Mouse (Mus musculus) heart, adult 2 months (tissue): Measurements from ENCODE around the gene Fxn. TPM values are rescaled to one million over a fixed set of nuclear protein-coding genes. Genes with fewer than 3 reads are reported as not detected.

Experiments
- DNase-seq, 2 experiments: peaks; one replicate each; pipeline ENCODE4 v3.0.0; 2021
- H3K27ac ChIP-seq: fragments of 200-600 bp; 2 replicates; pipeline ENCODE4 v1.8.1; 2022
- H3K27me3 ChIP-seq: fragments of 200-500 bp; 2 replicates; pipeline ENCODE4 v1.6.1; 2012; ENCODE audit warnings: mild to moderate bottlenecking, low read length, inconsistent platforms, mixed read lengths; ENCODE audit not compliant: control insufficient read depth, insufficient read depth
- H3K36me3 ChIP-seq: fragments of 200-500 bp; 2 replicates; pipeline ENCODE4 v1.6.1; 2012; ENCODE audit warnings: low read length, inconsistent platforms; ENCODE audit not compliant: control insufficient read depth, insufficient read depth
- H3K4me1 ChIP-seq: fragments of 200-500 bp; 2 replicates; pipeline ENCODE4 v1.6.1; 2011; ENCODE audit warnings: low read length; ENCODE audit not compliant: control insufficient read depth, insufficient read depth
- H3K4me3 ChIP-seq: fragments of 200-600 bp; 2 replicates; pipeline ENCODE4 v1.8.1; 2022
- H3K79me2 ChIP-seq: fragments of 200-500 bp; replicated peaks from 2 replicates; pipeline ENCODE4 v1.6.1; 2012; ENCODE audit warnings: mild to moderate bottlenecking, inconsistent platforms, low read length, moderate library complexity, mixed read lengths; ENCODE audit not compliant: control insufficient read depth, insufficient read depth
- H3K9ac ChIP-seq: fragments of 200-500 bp; 2 replicates; pipeline ENCODE4 v1.6.1; 2012; ENCODE audit warnings: low read depth, mild to moderate bottlenecking, control low read depth, inconsistent platforms, low read length, mixed read lengths
- CTCF ChIP-seq: fragments of 200-600 bp; IDR thresholded peaks from 2 replicates; pipeline ENCODE4 v1.8.1; 2022; ENCODE audit warnings: antibody characterized with exemption, mild to moderate bottlenecking, moderate library complexity
- EP300 ChIP-seq: fragments of 200-500 bp; IDR thresholded peaks from 2 replicates; pipeline ENCODE4 v1.6.1; 2011; ENCODE audit warnings: low read depth, low read length, control low read depth; ENCODE audit not compliant: insufficient read depth
- POLR2A ChIP-seq: fragments of 200-500 bp; IDR thresholded peaks from 2 replicates; pipeline ENCODE4 v1.6.1; 2011; ENCODE audit warnings: mild to moderate bottlenecking, low read depth, low read length, control low read depth; ENCODE audit not compliant: insufficient read depth
- WGBS: fragments of 180-500 bp; shearing (Covaris S2); methylation state at CpG from one replicate; pipeline ENCODE4 v1.1.7; 2018; 5-methylcytosine and 5-hydroxymethylcytosine counted together
- intact Hi-C: fragments of 180-260 bp; cut with DNase I; formaldehyde crosslinking; loops from one replicate; pipeline ENCODE4 v1.15.1; 2025
- polyA plus RNA-seq: library from polyadenylated mRNA; depleted of rRNA; stranded (reverse); fragments of >200 nt; gene quantifications from 2 replicates; pipeline ENCODE4 v1.2.3, GENCODE M21; 2012
- total RNA-seq, 2 experiments: library from RNA; stranded (reverse); gene quantifications; 2 replicates each; pipeline ENCODE4 v1.2.3; 2021

Fxn gene
- total and polyA plus RNA-seq, 3 experiments: 26.6 to 33.0 (median 28.3) TPM

- no peak for TF ChIP-seq EP300
- no peak for TF ChIP-seq POLR2A
- no peak for TF ChIP-seq CTCF
- H3K79me2 ChIP-seq: no peaks in the 10 kb centered on the region
- 0 out of 2 replicates have a peak, but pooled peaks cover 2% of the 10 kb centered on the region for H3K36me3 ChIP-seq
- H3K27ac ChIP-seq: no peak overlapping the region
- H3K4me1 ChIP-seq: peaks cover 10% of the 10 kb centered on the region
- intact Hi-C loops: no loop called here
- 94% methylated on average over 14 of the region's 14 CpGs for WGBS
- no peak overlapping the region for H3K4me3 ChIP-seq
- no peak for DNase-seq
- H3K27me3 ChIP-seq: no peaks in the 10 kb centered on the region
- H3K9ac ChIP-seq: no peak overlapping the region
These were observed 17.7 kb downstream of the Fxn start for GRCm38 (mm10) chr19:24262736-24263135.

- 45% methylated on average over 12 of the region's 12 CpGs for WGBS
- 0 out of 2 replicates have a peak, but pooled peaks cover 2% of the 10 kb centered on the region for H3K36me3 ChIP-seq
- H3K79me2 ChIP-seq: no peaks in the 10 kb centered on the region
- H3K9ac ChIP-seq: no peak overlapping the region
- H3K27me3 ChIP-seq: no peaks in the 10 kb centered on the region
- peaks cover 10% of the 10 kb centered on the region for H3K4me1 ChIP-seq
- peak overlapping the region; percentile 48 for H3K27ac ChIP-seq
- DNase-seq: no peak
- no peak overlapping the region for H3K4me3 ChIP-seq
- no peak for TF ChIP-seq POLR2A
- no peak for TF ChIP-seq EP300
- TF ChIP-seq CTCF: no peak
- intact Hi-C loops: no loop called here
These were observed 20.7 kb downstream of the Fxn start for GRCm38 (mm10) chr19:24259390-24260351.

GRCm38 (mm10) chr19:24258368-24258767, 22.0 kb downstream of the Fxn start:
- no peak for DNase-seq
- intact Hi-C loops: no loop called here

GRCm38 (mm10) chr19:24257962-24258361, 22.4 kb downstream of the Fxn start:
- Histone ChIP-seq H3K9ac (no peak overlapping the region), H3K79me2 (no peaks in the 10 kb centered on the region), H3K27me3 (no peaks in the 10 kb centered on the region), H3K4me1 (peaks cover 10% of the 10 kb centered on the region), H3K4me3 (no peak overlapping the region), H3K27ac (peak overlapping the region; percentile 60), H3K36me3 (0 out of 2 replicates have a peak, but pooled peaks cover 2% of the 10 kb centered on the region)
- intact Hi-C loops: no loop called here
- DNase-seq: no peak
- WGBS: 79% methylated on average over 6 of the region's 6 CpGs
- TF ChIP-seq POLR2A (no peak), CTCF (no peak), EP300 (no peak)

More at GRCm38 (mm10) chr19:24258368-24258767, 22.0 kb downstream of the Fxn start:
- Histone ChIP-seq H3K4me3 (no peak overlapping the region), H3K27ac (peak overlapping the region; percentile 60), H3K36me3 (0 out of 2 replicates have a peak, but pooled peaks cover 2% of the 10 kb centered on the region), H3K27me3 (no peaks in the 10 kb centered on the region), H3K4me1 (peaks cover 10% of the 10 kb centered on the region), H3K79me2 (no peaks in the 10 kb centered on the region), H3K9ac (no peak overlapping the region)
- WGBS: 7% methylated on average over 5 of the region's 5 CpGs
- TF ChIP-seq EP300: 0 out of 2 replicates have a peak, but pooled peaks have one; percentile 15
- no peak for TF ChIP-seq POLR2A

GRCm38 (mm10) chr19:24253657-24254260, 26.6 kb downstream of the Fxn start:
- Histone ChIP-seq H3K79me2 (no peaks in the 10 kb centered on the region), H3K9ac (no peak overlapping the region), H3K4me3 (no peak overlapping the region), H3K27ac (no peak overlapping the region), H3K4me1 (peaks cover 14% of the 10 kb centered on the region), H3K36me3 (0 out of 2 replicates have a peak, but pooled peaks cover 2% of the 10 kb centered on the region), H3K27me3 (no peaks in the 10 kb centered on the region)
- no peak for DNase-seq
- intact Hi-C loops: no loop called here
- no peak for TF ChIP-seq EP300
- TF ChIP-seq CTCF: no peak
- no peak for TF ChIP-seq POLR2A
- WGBS: 41% methylated on average over 9 of the region's 9 CpGs
